Mouse (Mus musculus): Measurements from ENCODE around the gene Golga5. TPM values are rescaled to one million over a fixed set of nuclear protein-coding genes. Genes with fewer than 3 reads are reported as not detected.

Golga5 gene
- polyA plus RNA-seq, 1 experiment from 2014 or later, result 35.5 TPM

DNA sequence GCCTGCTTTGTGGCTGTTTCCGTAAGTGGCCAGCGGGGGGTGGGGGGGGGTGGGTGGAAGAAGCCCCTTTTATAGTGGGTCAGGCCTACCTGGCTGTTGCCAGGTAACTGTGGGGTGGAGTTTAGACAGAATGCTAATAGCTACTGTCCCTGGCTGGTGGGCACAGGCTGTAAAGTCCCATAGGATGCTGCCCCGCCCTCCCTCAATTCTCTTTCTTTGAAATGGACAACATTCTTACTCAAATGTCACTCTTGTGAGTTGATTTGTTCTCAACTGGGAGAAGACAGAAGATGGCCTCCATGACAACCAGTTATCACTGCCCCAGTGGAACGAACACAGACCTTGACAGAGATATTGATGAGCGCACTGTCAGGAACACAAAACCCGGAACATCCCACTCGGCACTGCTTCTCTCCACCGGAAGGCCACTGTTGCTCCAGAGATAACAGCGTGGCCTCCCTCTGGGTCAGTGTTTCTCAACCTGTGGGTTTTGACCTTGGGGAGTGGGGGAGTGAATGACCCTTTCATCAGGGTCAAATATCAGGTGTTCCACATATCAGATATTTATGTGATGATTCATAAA lies 36.3 kb downstream of the Golga5 start:
- ChIA-PET POLR2A (no interaction called here), CTCF (no interaction called here)
- TF ChIP-seq CTCF (IDR thresholded peaks at IDR 0.05), result no peak
- H3K27me3 ChIP-seq, result no peaks in the 10 kb centered on the region
- in situ Hi-C loops (cut with MboI; ENCODE audit: low pct_unique_long_range_greater_than_20kb), result loop anchor here (25.0 kb wide), 1 partner anchor 532 kb away; no protein-coding TSS in a partner anchor
- DNase-seq (ENCODE audit: low read depth, low spot score) (no peak), ATAC-seq (no peak)

DNA sequence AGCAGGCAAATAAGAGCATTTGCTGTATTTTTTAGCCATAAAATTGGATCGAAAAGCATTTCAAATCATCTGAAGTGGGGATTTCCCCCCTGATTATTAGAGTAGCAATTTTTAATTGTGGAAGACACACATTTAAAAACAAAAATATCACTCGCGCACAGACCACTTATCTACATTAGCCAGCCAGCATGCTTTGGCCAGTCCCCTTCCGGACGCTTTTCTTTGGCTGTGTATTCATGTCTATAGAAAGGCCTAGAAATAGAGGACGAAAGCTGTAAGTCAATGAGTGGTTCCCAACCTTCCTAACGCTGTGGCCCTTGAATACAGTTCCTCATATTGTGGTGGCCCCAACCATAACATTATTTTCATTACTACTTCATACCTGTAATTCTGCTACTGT lies 37.0 kb downstream of the Golga5 start:
- no peaks in the 10 kb centered on the region for H3K27me3 ChIP-seq
- no peak for TF ChIP-seq CTCF (IDR thresholded peaks at IDR 0.05)
- CTCF ChIA-PET, result no interaction called here
- in situ Hi-C loops (cut with MboI; ENCODE audit: low pct_unique_long_range_greater_than_20kb), result loop anchor here (25.0 kb wide), 1 partner anchor 531 kb away; no protein-coding TSS in a partner anchor
- no peak for ATAC-seq
- DNase-seq (ENCODE audit: low read depth, low spot score), result no peak
- POLR2A ChIA-PET, result no interaction called here

DNA sequence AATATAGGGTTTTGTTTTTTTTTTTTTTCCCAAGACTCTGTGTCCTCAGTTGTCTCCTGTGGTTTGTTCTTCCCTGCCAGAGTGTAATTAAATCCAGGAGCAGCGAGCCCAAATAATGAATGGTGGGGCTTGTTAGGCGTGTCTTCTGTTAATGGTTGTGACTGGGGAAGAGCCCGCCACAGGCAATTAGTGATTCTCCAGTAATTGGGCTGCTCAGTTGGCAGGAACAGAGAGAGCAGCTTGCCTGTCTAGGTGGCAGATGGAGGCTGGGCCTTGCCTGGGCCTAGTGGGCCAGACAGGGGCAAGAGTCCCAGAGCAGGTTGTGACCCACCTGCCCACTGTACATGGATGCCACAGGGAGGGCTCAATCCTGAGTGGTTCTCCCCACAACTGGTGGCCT lies 42.4 kb downstream of the Golga5 start:
- ATAC-seq (no peak), DNase-seq (ENCODE audit: low read depth, low spot score) (no peak)
- CTCF ChIA-PET, result no interaction called here
- in situ Hi-C loops (cut with MboI; ENCODE audit: low pct_unique_long_range_greater_than_20kb), result loop anchor here (25.0 kb wide), 1 partner anchor 526 kb away; no protein-coding TSS in a partner anchor
- POLR2A ChIA-PET, result no interaction called here
- no peak for TF ChIP-seq CTCF (IDR thresholded peaks at IDR 0.05)
- no peaks in the 10 kb centered on the region for H3K27me3 ChIP-seq

DNA sequence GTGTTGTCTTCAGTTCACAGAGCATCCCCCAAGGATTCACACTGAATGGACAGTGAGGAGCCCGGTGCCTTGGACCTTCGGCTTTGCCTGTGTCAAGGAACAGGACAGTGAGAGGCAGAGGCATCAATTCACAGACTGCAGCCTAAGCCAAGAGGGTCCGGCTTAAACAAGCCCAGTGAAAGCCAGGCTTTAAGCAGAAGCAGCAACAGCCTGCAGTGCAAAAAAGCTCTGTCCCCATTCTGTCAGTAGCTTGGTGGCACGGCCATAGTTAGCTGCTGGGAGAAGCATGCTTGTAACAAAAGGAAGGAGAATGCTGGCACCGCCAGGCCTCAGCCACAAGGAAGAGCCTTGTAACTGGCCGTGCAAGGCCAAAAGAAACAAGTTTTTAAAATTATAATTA lies 45.2 kb downstream of the Golga5 start:
- TF ChIP-seq CTCF (IDR thresholded peaks at IDR 0.05), result no peak
- DNase-seq (ENCODE audit: low read depth, low spot score), result no peak
- ATAC-seq, result no peak
- no peaks in the 10 kb centered on the region for H3K27me3 ChIP-seq
- POLR2A ChIA-PET, result no interaction called here
- in situ Hi-C loops (cut with MboI; ENCODE audit: low pct_unique_long_range_greater_than_20kb), result loop anchor here (25.0 kb wide), 1 partner anchor 523 kb away; no protein-coding TSS in a partner anchor
- CTCF ChIA-PET, result no interaction called here

DNA sequence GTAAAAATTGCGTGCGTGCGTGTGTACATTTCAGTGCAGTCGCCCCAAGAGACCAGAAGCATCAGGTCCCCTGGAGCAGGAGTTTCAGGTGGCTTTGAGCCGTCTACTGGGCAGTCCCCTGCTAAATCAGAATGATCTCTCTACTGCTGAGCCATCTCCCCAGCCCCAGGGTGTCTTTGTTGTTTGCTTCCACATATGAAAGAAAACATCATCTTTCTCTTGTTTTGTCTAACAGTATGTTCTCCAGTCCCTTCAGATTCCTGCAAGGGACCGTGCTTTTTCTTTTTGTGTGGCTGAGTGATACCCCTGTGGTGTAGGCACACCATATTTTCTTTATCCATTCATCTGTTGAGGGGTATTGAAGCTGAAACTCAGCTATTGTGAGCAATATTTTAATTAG lies 45.8 kb downstream of the Golga5 start:
- TF ChIP-seq CTCF (IDR thresholded peaks at IDR 0.05), result no peak
- no peak for DNase-seq (ENCODE audit: low read depth, low spot score)
- POLR2A ChIA-PET, result no interaction called here
- no peaks in the 10 kb centered on the region for H3K27me3 ChIP-seq
- CTCF ChIA-PET, result no interaction called here
- no peak for ATAC-seq
- in situ Hi-C loops (cut with MboI; ENCODE audit: low pct_unique_long_range_greater_than_20kb), result loop anchor here (25.0 kb wide), 1 partner anchor 523 kb away; no protein-coding TSS in a partner anchor

DNA sequence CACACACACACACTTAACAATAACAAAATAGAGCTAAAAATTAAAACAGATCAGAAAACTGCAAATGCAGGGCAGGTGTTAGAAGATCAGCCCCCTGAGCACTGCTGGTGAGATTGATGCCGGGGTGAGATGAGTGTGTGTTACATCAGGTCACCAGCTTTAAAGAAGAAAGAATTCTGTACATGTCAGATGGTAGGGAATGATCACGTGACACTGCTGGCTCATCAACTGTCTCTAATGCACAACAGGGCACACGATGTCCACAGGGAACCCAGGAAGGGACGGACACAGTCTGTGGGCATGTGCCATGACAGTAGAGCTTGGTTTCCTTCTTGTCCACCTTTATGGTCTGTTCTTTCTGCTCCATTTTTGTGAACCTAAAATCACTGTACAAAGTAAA lies 47.2 kb downstream of the Golga5 start:
- POLR2A ChIA-PET, result no interaction called here
- ATAC-seq (no peak), DNase-seq (ENCODE audit: low read depth, low spot score) (no peak)
- no peaks in the 10 kb centered on the region for H3K27me3 ChIP-seq
- in situ Hi-C loops (cut with MboI; ENCODE audit: low pct_unique_long_range_greater_than_20kb), result loop anchor here (25.0 kb wide), 1 partner anchor 521 kb away; no protein-coding TSS in a partner anchor
- CTCF ChIA-PET, result no interaction called here
- no peak for TF ChIP-seq CTCF (IDR thresholded peaks at IDR 0.05)

DNA sequence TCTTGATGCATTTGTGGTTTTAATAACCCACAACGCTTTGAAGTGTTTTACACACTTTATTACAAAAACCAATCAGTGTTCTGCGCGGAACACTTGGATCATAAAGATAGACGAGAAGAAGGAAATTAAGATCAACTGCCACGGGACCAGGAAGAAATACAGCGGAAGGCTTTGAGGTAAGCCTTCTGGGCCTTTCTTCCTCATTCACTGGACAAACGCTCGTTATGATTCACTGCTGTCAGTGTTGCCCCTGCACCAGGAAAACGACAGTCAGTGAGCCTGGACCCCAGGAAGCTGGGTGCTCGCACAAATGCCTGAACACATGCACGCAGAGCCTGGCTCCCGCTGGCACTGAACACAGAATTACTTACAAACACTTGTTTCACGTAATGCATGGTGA lies 48.7 kb downstream of the Golga5 start:
- H3K27me3 ChIP-seq, result no peaks in the 10 kb centered on the region
- in situ Hi-C loops (cut with MboI; ENCODE audit: low pct_unique_long_range_greater_than_20kb), result loop anchor here (25.0 kb wide), 1 partner anchor 520 kb away; no protein-coding TSS in a partner anchor
- ChIA-PET POLR2A (interaction anchor here (0.7 kb wide), 1 partner anchor 125 kb away, joined by 4 read pairs; no protein-coding TSS in a partner anchor), CTCF (interaction anchor here (1.4 kb wide), 1 partner anchor 10 kb away, joined by 3 read pairs; no protein-coding TSS in a partner anchor)
- no peak for TF ChIP-seq CTCF (IDR thresholded peaks at IDR 0.05)
- ATAC-seq, result no peak
- DNase-seq (ENCODE audit: low read depth, low spot score), result no peak

DNA sequence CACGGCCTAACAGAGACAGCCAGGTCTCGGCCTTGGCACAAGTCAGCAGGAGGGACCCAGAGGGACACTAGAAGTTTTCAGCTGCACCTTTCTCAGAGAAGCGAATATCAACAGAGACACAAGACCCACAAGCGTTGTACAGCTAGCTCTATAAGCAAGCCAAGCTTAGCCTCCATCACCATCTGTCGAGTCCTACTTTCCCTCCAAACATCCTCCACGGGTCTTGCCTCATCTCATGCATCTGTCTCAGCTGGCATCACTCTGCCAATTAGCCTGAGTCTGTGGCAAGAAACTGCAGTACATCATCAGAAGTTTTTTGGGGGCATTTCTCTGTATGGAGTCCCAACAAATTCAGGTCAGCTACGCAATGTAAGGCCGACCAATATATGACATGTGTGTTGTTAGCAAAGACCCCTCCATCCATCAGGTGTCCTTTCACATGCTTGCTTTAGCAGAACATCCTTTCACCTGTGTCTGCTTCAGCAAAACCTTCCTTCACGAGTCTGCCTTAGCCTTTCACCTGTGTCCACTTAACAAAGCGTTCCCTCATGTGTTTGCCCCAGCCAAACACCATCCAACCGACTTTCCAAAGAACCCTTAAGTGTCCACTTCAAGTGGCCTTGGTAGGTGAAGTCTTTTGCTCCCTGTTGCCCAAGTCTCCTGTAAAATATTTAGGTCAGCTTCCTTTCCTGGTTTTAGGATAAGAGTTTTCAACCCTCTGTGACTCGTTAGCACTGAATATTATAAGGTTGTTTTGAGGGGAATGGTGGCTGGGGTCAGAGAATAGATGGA lies 51.2 kb downstream of the Golga5 start:
- TF ChIP-seq CTCF (IDR thresholded peaks at IDR 0.05), result no peak
- CTCF ChIA-PET, result no interaction called here
- in situ Hi-C loops (cut with MboI; ENCODE audit: low pct_unique_long_range_greater_than_20kb), result loop anchor here (25.0 kb wide), 1 partner anchor 517 kb away; no protein-coding TSS in a partner anchor
- DNase-seq (ENCODE audit: low read depth, low spot score), result no peak
- no peaks in the 10 kb centered on the region for H3K27me3 ChIP-seq
- ATAC-seq, result no peak
- POLR2A ChIA-PET, result no interaction called here

DNA sequence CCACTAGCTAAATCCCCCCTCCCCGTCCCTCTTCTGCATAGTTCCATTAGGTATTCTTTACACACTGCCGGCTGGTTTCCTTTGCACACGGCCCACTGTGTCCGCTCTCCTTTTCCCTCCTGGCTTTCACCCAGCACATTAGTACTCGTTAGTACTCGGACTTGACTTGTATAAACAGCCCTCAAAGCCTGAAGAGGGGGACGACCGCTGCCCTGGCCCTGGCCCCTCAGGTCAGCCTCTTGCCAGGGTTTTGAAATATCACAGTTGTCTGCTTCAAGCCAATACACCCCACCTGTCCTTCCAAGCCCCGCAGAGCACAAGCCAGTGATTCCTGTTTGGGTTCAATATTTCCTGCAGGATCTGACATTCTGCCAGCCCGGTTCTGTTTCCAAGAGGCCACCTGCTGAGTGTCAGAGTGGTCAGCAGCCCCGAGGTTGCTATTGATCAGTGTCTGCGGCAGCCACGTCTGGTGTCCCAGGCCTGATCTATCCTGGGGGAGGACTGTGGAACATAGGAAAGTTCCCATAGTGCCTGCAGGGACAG lies 52.9 kb downstream of the Golga5 start:
- H3K27me3 ChIP-seq, result no peaks in the 10 kb centered on the region
- DNase-seq (ENCODE audit: low read depth, low spot score) (no peak), ATAC-seq (no peak)
- in situ Hi-C loops (cut with MboI; ENCODE audit: low pct_unique_long_range_greater_than_20kb), result loop anchor here (25.0 kb wide), 1 partner anchor 515 kb away; no protein-coding TSS in a partner anchor
- TF ChIP-seq CTCF (IDR thresholded peaks at IDR 0.05), result no peak
- ChIA-PET POLR2A (no interaction called here), CTCF (no interaction called here)

DNA sequence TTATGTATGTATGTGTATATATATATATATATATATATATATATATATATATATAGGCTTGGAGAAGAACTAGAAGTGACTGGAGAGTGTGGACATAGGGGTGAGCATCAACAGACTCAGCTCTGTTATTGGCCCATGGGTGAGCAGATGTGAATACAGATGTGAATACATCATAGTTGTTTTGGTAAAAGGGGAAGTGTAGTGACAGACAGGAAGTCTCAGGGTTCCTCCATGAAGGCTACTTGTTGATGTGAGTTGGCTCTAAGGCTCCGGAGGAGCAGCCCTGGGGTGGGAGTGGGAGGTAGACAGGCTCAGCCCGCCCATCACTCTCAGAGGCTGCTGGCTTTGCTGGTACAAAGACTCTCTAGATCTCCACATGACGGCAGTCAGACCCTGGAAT lies 55.3 kb downstream of the Golga5 start:
- H3K27me3 ChIP-seq, result no peaks in the 10 kb centered on the region
- TF ChIP-seq CTCF (IDR thresholded peaks at IDR 0.05), result no peak
- in situ Hi-C loops (cut with MboI; ENCODE audit: low pct_unique_long_range_greater_than_20kb), result loop anchor here (25.0 kb wide), 1 partner anchor 513 kb away; no protein-coding TSS in a partner anchor
- DNase-seq (ENCODE audit: low read depth, low spot score) (no peak), ATAC-seq (no peak)
- ChIA-PET POLR2A (no interaction called here), CTCF (interaction anchor here (1.4 to 3.9 kb wide), 4 partner anchors 49 to 199 kb away, joined by 3 to 26 read pairs (median 6); no protein-coding TSS in a partner anchor)

All from Patski (cell line).